Comparison of ENCODE assay signal across 24 mouse cellular contexts in genomic region chr12:119159254-119159933, GRCm38 (mm10).
A peak's percentile ranks its signal among the peaks of the same experiment; 100 is the strongest.
DNase-seq lines count a peak whose midpoint lies in the region; ATAC-seq and TF ChIP-seq lines count a peak whose summit lies in the region.
"Had no signal": no experiment of that assay in that cellular context is flagged by ENCODE, and none has a peak within 500 bp of the region (broad histone marks: within the 10 kb centered on the region; RNA-seq: fewer than 3 reads in every experiment).

No protein-coding gene starts in this region.

- no peak overlapping the region for H3K4me2 ChIP-seq in midbrain, embryonic 11.5 days
- no peak overlapping the region for H3K4me2 ChIP-seq in midbrain, postnatal 0 days (ENCODE audit: low read depth, low read length, poor library complexity, severe bottlenecking)
- no peak overlapping the region for H3K4me2 ChIP-seq in midbrain, embryonic 13.5 days (replicated peaks)
- no peak overlapping the region for H3K4me2 ChIP-seq in midbrain, embryonic 16.5 days (ENCODE audit: low read length)
- H3K4me2 ChIP-seq: embryonic facial prominence, embryonic 13.5 days; forebrain, embryonic 12.5 days; forebrain, embryonic 15.5 days; heart, embryonic 11.5 days; hindbrain, embryonic 14.5 days had no signal

- H3K4me1 ChIP-seq in midbrain, embryonic 11.5 days (ENCODE audit: control insufficient read depth, insufficient read depth, low read length): peaks cover 3% of the 10 kb centered on the region; the same call in 1 of the 2 replicates
- no peaks in the 10 kb centered on the region for H3K4me1 ChIP-seq in midbrain, postnatal 0 days (ENCODE audit: insufficient read depth, low read length)
- H3K4me1 ChIP-seq in midbrain, embryonic 13.5 days (replicated peaks): peaks cover 15% of the 10 kb centered on the region
- H3K4me1 ChIP-seq in midbrain, embryonic 16.5 days (ENCODE audit: control insufficient read depth, insufficient read depth, low read length): peaks cover 3% of the 10 kb centered on the region; the same call in 1 of the 2 replicates
- H3K4me1 ChIP-seq: embryonic facial prominence, embryonic 10.5 days; embryonic facial prominence, embryonic 13.5 days had no signal

- H3K27ac ChIP-seq in midbrain, embryonic 11.5 days (ENCODE audit: low read depth, low read length): no peak overlapping the region
- no peak overlapping the region for H3K27ac ChIP-seq in midbrain, postnatal 0 days (ENCODE audit: low read depth, low read length)
- no peak overlapping the region for H3K27ac ChIP-seq in midbrain, embryonic 13.5 days
- H3K27ac ChIP-seq in midbrain, embryonic 16.5 days (ENCODE audit: low read length): no peak overlapping the region
- H3K27ac ChIP-seq: embryonic facial prominence, embryonic 10.5 days; embryonic facial prominence, embryonic 13.5 days; forebrain, embryonic 12.5 days; forebrain, embryonic 15.5 days; gastrocnemius, adult 2 months; hindbrain, embryonic 14.5 days; hindbrain, postnatal 0 days had no signal

- H3K9ac ChIP-seq in midbrain, embryonic 11.5 days (ENCODE audit: low read length): no peak overlapping the region
- no peak overlapping the region for H3K9ac ChIP-seq in midbrain, postnatal 0 days (replicated peaks; ENCODE audit: low read length, poor library complexity, severe bottlenecking)
- no peak overlapping the region for H3K9ac ChIP-seq in midbrain, embryonic 13.5 days (replicated peaks)
- no peak overlapping the region for H3K9ac ChIP-seq in midbrain, embryonic 16.5 days (ENCODE audit: low read depth, low read length)
- H3K9ac ChIP-seq: embryonic facial prominence, embryonic 13.5 days; forebrain, embryonic 12.5 days; forebrain, embryonic 15.5 days; hindbrain, embryonic 14.5 days had no signal

- WGBS in midbrain, embryonic 11.5 days: 31% methylated on average over 4 of the region's 4 CpGs
- 25% methylated on average over 4 of the region's 4 CpGs for WGBS in midbrain, postnatal 0 days
- WGBS in midbrain, embryonic 13.5 days: 29% methylated on average over 4 of the region's 4 CpGs
- 22% methylated on average over 4 of the region's 4 CpGs for WGBS in midbrain, embryonic 16.5 days

- no peak overlapping the region for H3K4me3 ChIP-seq in midbrain, embryonic 11.5 days (ENCODE audit: low read depth, low read length)
- H3K4me3 ChIP-seq in midbrain, postnatal 0 days (ENCODE audit: low read depth, low read length): no peak overlapping the region
- H3K4me3 ChIP-seq in midbrain, embryonic 13.5 days (replicated peaks): no peak overlapping the region
- no peak overlapping the region for H3K4me3 ChIP-seq in midbrain, embryonic 16.5 days (ENCODE audit: low read depth, low read length)
- H3K4me3 ChIP-seq: embryonic facial prominence, embryonic 10.5 days; embryonic facial prominence, embryonic 13.5 days; erythroblast, embryonic 14.5 days; forebrain, embryonic 12.5 days; forebrain, embryonic 15.5 days; gastrocnemius, adult 2 months had no signal

- DNase-seq in midbrain, embryonic 11.5 days (ENCODE audit: low spot score, missing footprints): peak; percentile 88
- DNase-seq in midbrain, postnatal 0 days (ENCODE audit: low spot score): no peak
- DNase-seq in brain, embryonic 14.5 days (ENCODE audit: low read depth): peak; percentile 50
- no peak for DNase-seq in gastrocnemius, adult 18-20 months (ENCODE audit: low spot score)
- DNase-seq: adrenal gland, adult 2 months; adrenal gland, postnatal 14 days; cerebellum, adult 18-20 months; cerebellum, adult 9-10 months; cerebellum, postnatal 14 days; gastrocnemius, adult 2 months; gastrocnemius, postnatal 14 days; heart, adult 11 months had no signal

- no peaks in the 10 kb centered on the region for H3K27me3 ChIP-seq in midbrain, embryonic 11.5 days (ENCODE audit: control insufficient read depth, insufficient read depth, low read length)
- H3K27me3 ChIP-seq in midbrain, postnatal 0 days (ENCODE audit: insufficient read depth, low read length): no peaks in the 10 kb centered on the region
- H3K27me3 ChIP-seq in midbrain, embryonic 13.5 days: no peaks in the 10 kb centered on the region
- no peaks in the 10 kb centered on the region for H3K27me3 ChIP-seq in midbrain, embryonic 16.5 days (ENCODE audit: control insufficient read depth, insufficient read depth, low read depth, low read length)
- H3K27me3 ChIP-seq: embryonic facial prominence, embryonic 13.5 days; forebrain, embryonic 12.5 days; forebrain, embryonic 15.5 days had no signal

- ATAC-seq in midbrain, embryonic 11.5 days (ENCODE audit: low FRiP score): peak; percentile 62
- ATAC-seq in midbrain, postnatal 0 days (ENCODE audit: low FRiP score): no peak
- peak; percentile 63; the same call in 1 of the 2 replicates for ATAC-seq in midbrain, embryonic 13.5 days
- ATAC-seq in midbrain, embryonic 16.5 days: 0 out of 2 replicates have a peak, but pooled peaks have one; percentile 42
- ATAC-seq: CD4-positive, CD25-positive, alpha-beta regulatory T cell, adult 4 months; forebrain, embryonic 15.5 days; hindbrain, postnatal 0 days; inflammation-experienced regulatory T-cells, adult 6 months had no signal

- no peak for TF ChIP-seq CTCF in midbrain, postnatal 0 days (IDR thresholded peaks at IDR 0.05)
- no peak for TF ChIP-seq CTCF in brain, embryonic 14.5 days (IDR thresholded peaks at IDR 0.05; ENCODE audit: borderline replicate concordance, extremely low read depth, insufficient read depth, insufficient read length)

- no peaks in the 10 kb centered on the region for H3K9me3 ChIP-seq in midbrain, embryonic 11.5 days (ENCODE audit: control insufficient read depth, low read length)
- no peaks in the 10 kb centered on the region for H3K9me3 ChIP-seq in midbrain, postnatal 0 days (ENCODE audit: low read length)
- no peaks in the 10 kb centered on the region for H3K9me3 ChIP-seq in midbrain, embryonic 13.5 days
- no peaks in the 10 kb centered on the region for H3K9me3 ChIP-seq in midbrain, embryonic 16.5 days (replicated peaks; ENCODE audit: control insufficient read depth, low read length, poor library complexity, severe bottlenecking)
- H3K9me3 ChIP-seq: embryonic facial prominence, embryonic 10.5 days; embryonic facial prominence, embryonic 13.5 days; forebrain, embryonic 12.5 days; forebrain, embryonic 15.5 days had no signal

- peaks cover 4% of the 10 kb centered on the region; the same call in 1 of the 2 replicates for H3K36me3 ChIP-seq in midbrain, embryonic 11.5 days (ENCODE audit: control insufficient read depth, insufficient read depth, low read length)
- no peaks in the 10 kb centered on the region for H3K36me3 ChIP-seq in midbrain, postnatal 0 days (ENCODE audit: insufficient read depth, low read length)
- peaks cover 8% of the 10 kb centered on the region; the same call in 1 of the 2 replicates for H3K36me3 ChIP-seq in midbrain, embryonic 13.5 days
- peaks cover 5% of the 10 kb centered on the region; the same call in 1 of the 2 replicates for H3K36me3 ChIP-seq in midbrain, embryonic 16.5 days (ENCODE audit: control insufficient read depth, insufficient read depth, low read length)

- no peak for TF ChIP-seq POLR2A in brain, embryonic 14.5 days (IDR thresholded peaks at IDR 0.05; ENCODE audit: borderline replicate concordance, extremely low read depth, insufficient read depth, insufficient read length, poor library complexity, severe bottlenecking)

Comparison
In these comparisons a context has a peak if more than half of its experiments do, and no peak if none do; other contexts are left out.
1. DNase-seq: peak in midbrain, embryonic 11.5 days (single experiment) and brain, embryonic 14.5 days (single experiment); none in midbrain, postnatal 0 days (single experiment) and gastrocnemius, adult 18-20 months (single experiment).